Mouse (Mus musculus) embryo, embryonic 11.5 days (tissue): ENCODE measurements at regions not wholly inside any gene's neighbourhood (a gene's known extent, or its start where the extent isn't known, plus 50 kb on each side); places are given as distances from the start of the nearest gene placed in this dataset.

Source experiments
- DNase-seq: peaks from one replicate; pipeline ENCODE4 v3.0.0-alpha.2; 2012; ENCODE audit warnings: low read depth, low spot score

GRCm38 (mm10) chr5:103374162-103374561 lies 50.8 kb upstream of the Ptpn13 start:
- no peak for DNase-seq

GRCm38 (mm10) chr5:103373089-103373488 lies 51.9 kb upstream of the Ptpn13 start:
- no peak for DNase-seq

GRCm38 (mm10) chr5:103370456-103370855 lies 54.5 kb upstream of the Ptpn13 start:
- DNase-seq: no peak

GRCm38 (mm10) chr5:103368993-103369392 lies 56.0 kb upstream of the Ptpn13 start:
- no peak for DNase-seq

- no peak for DNase-seq
Observed at GRCm38 (mm10) chr5:103367201-103367671, 57.8 kb upstream of the Ptpn13 start.

- no peak for DNase-seq
Observed at GRCm38 (mm10) chr5:103365700-103366448, 59.1 kb upstream of the Ptpn13 start.

GRCm38 (mm10) chr5:103364791-103365699 lies 59.9 kb upstream of the Ptpn13 start:
- DNase-seq: no peak

GRCm38 (mm10) chr5:103360775-103361247 lies 64.2 kb upstream of the Ptpn13 start:
- no peak for DNase-seq

GRCm38 (mm10) chr5:103360360-103360759 lies 64.6 kb upstream of the Ptpn13 start:
- no peak for DNase-seq

- no peak for DNase-seq
Observed at GRCm38 (mm10) chr5:103357558-103357957, 67.4 kb upstream of the Ptpn13 start.

- no peak for DNase-seq
Observed at GRCm38 (mm10) chr5:103356500-103356899, 68.5 kb upstream of the Ptpn13 start.

- DNase-seq: no peak
Observed at GRCm38 (mm10) chr5:103355372-103356300, 69.4 kb upstream of the Ptpn13 start.

GRCm38 (mm10) chr5:103343869-103344268 lies 81.1 kb upstream of the Ptpn13 start:
- DNase-seq: no peak

GRCm38 (mm10) chr5:103341456-103341855 lies 83.5 kb upstream of the Ptpn13 start:
- DNase-seq: no peak

GRCm38 (mm10) chr5:103340626-103341025 lies 84.4 kb upstream of the Ptpn13 start:
- no peak for DNase-seq

- no peak for DNase-seq
Observed at GRCm38 (mm10) chr5:103336689-103337490, 88.1 kb upstream of the Ptpn13 start.

GRCm38 (mm10) chr5:103335916-103336688 lies 88.9 kb upstream of the Ptpn13 start:
- DNase-seq: peak; percentile 37

- DNase-seq: no peak
Observed at GRCm38 (mm10) chr5:103326412-103326811, 98.6 kb upstream of the Ptpn13 start.

GRCm38 (mm10) chr5:103320341-103320740 lies 104.7 kb upstream of the Ptpn13 start:
- DNase-seq: no peak
